Mouse (Mus musculus) common myeloid progenitor, adult 5-6 weeks (primary cell): Measurements from ENCODE around the gene Dnm1. TPM values are rescaled to one million over a fixed set of nuclear protein-coding genes. Genes with fewer than 3 reads are reported as not detected.
A peak's percentile ranks its signal among the peaks of the same experiment; 100 is the strongest.

Source experiments
- ATAC-seq: replicated peaks from 2 replicates; pipeline ENCODE4 v1.8.0; 2016; ENCODE audit warnings: low read depth, mild to moderate bottlenecking, moderate TSS enrichment, inconsistent platforms; ENCODE audit not compliant: poor library complexity, severe bottlenecking
- total RNA-seq: library from RNA; stranded (forward); fragments of 200-1000, 187-1606 nt; gene quantifications from 2 replicates; pipeline ENCODE4 v1.2.3, GENCODE M21; 2017

Dnm1 gene
- total RNA-seq, 1 experiment from 2014 or later = not detected

GRCm38 (mm10) chr2:32342039-32342438, 11.1 kb downstream of the Dnm1 start:
- no peak for ATAC-seq

GRCm38 (mm10) chr2:32341634-32341939, 11.6 kb downstream of the Dnm1 start:
- ATAC-seq = no peak

- no peak for ATAC-seq
Observed at GRCm38 (mm10) chr2:32340836-32341633, 12.1 kb downstream of the Dnm1 start.

GRCm38 (mm10) chr2:32339912-32340642, 13.1 kb downstream of the Dnm1 start:
- ATAC-seq = no peak

- 0 out of 2 replicates have a peak, but pooled peaks have one; percentile 28 for ATAC-seq
Observed at GRCm38 (mm10) chr2:32335888-32336287, 17.2 kb downstream of the Dnm1 start.

GRCm38 (mm10) chr2:32332159-32332558, 21.0 kb downstream of the Dnm1 start:
- ATAC-seq = no peak

GRCm38 (mm10) chr2:32329531-32329930, 23.6 kb downstream of the Dnm1 start:
- ATAC-seq = no peak

GRCm38 (mm10) chr2:32328911-32329460, 24.2 kb downstream of the Dnm1 start:
- no peak for ATAC-seq

GRCm38 (mm10) chr2:32327200-32327599, 25.9 kb downstream of the Dnm1 start:
- ATAC-seq = no peak

GRCm38 (mm10) chr2:32325342-32325741, 27.8 kb downstream of the Dnm1 start:
- no peak for ATAC-seq

GRCm38 (mm10) chr2:32324322-32324721, 28.8 kb downstream of the Dnm1 start:
- ATAC-seq = no peak

- no peak for ATAC-seq
Observed at GRCm38 (mm10) chr2:32322754-32323741, 30.1 kb downstream of the Dnm1 start.

GRCm38 (mm10) chr2:32321591-32322298, 31.4 kb downstream of the Dnm1 start:
- ATAC-seq = no peak

- no peak for ATAC-seq
Observed at GRCm38 (mm10) chr2:32320721-32321120, 32.4 kb downstream of the Dnm1 start.

GRCm38 (mm10) chr2:32319586-32320580, 33.3 kb downstream of the Dnm1 start:
- ATAC-seq = no peak

- ATAC-seq = no peak
Observed at GRCm38 (mm10) chr2:32318709-32319585, 34.2 kb downstream of the Dnm1 start.

GRCm38 (mm10) chr2:32317791-32318417, 35.2 kb downstream of the Dnm1 start:
- peak; percentile 73 for ATAC-seq
